Mouse (Mus musculus) thymus, postnatal 14 days (tissue): ENCODE measurements around the gene Yif1a.

Experiments
- DNase-seq: peaks from one replicate; pipeline ENCODE4 v3.0.0; 2021

Yif1a gene

DNA sequence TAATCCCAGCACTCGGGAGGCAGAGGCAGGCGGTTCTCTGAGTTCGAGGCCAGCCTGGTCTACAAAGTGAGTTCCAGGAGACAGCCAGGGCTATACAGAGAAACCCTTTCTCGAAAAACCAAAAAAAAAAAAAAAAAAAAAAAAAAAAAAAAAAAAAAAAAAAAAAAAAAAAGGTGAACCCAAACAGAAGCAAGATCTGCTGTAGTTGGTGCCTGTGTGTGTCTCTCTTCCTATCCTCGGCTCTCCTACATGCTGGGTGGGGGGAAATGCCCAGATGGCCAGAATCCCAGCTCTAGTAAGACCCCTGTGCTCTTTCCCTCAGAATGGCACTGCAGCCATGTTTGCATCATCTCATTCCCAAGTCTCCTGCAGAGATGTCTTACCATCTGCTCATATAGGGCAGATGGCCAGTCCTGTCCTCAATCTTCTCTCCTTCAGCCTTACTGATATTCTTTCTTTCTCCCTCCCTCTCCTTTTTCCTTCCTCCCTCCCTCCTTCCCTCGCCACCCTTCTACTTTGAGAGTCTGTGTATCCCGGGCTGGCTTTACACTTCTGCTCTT, 35.8 kb downstream of the Yif1a start:
- no peak for DNase-seq

DNA sequence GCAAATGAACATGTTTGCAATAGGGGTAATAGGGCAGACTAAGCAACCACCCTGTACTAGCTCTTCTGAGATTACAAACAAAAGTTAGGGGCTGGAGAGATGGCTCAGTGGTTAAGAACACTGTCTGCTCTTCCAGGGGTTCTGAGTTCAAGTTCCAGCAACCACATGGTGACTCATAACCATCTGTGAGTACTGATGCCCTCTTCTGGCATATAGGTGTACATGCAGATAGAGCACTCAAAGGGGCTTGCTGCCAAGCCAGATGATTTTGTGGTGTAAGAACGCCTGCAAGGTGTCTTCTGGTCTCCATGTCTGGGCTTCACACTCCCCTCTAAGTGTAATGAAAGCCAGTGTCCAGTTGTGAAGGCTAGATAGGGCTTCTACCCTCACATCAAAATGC, 41.4 kb downstream of the Yif1a start:
- no peak for DNase-seq

GRCm38 (mm10) chr19:5131237-5131636, 42.9 kb downstream of the Yif1a start:
- DNase-seq, result no peak

GRCm38 (mm10) chr19:5139640-5140039, 51.3 kb downstream of the Yif1a start:
- peak; percentile 65 for DNase-seq
